Mouse (Mus musculus): ENCODE measurements around the gene Kcnk2. TPM values are rescaled to one million over a fixed set of nuclear protein-coding genes. Genes with fewer than 3 reads are reported as not detected.

Gene Kcnk2
- total RNA-seq, 1 experiment from 2014 or later = not detected

DNA sequence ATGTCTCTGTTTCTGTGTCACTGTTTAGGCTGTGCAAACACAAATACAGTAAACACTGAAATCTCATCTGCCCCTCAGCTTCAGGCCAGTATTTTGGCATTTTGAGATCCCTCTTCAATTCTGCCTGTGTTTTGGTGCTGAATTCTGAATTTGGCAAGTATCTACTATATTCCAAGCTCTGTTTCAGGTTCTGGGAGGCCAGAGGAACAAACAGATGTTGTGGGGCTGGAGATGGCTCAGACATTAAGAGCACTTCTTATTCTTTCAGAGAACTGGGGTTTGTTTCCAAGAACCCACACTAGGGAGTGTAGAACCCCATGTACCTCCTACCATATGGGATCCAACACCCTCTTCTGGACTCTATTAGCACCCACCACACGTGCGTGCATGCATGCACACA, 237.8 kb downstream of the Kcnk2 start:
- ATAC-seq (ENCODE audit: extremely low read depth, insufficient number of reproducible peaks, low FRiP score, poor library complexity, severe bottlenecking) = no peak

Data from neutrophil, adult 5-6 weeks (primary cell).